Mouse (Mus musculus) small intestine, adult 10 weeks (tissue): Measurements from ENCODE around the gene 1110002E22Rik. TPM values are rescaled to one million over a fixed set of nuclear protein-coding genes. Genes with fewer than 3 reads are reported as not detected.

Experiments
- polyA plus RNA-seq: library from polyadenylated mRNA; stranded (reverse); fragments of 350-450 nt; fragmentation: Illumina TruSeq; extraction: RNeasy Lipid Tissue Mini Kit (QIAGEN cat#74804); gene quantifications from one replicate; pipeline ENCODE4 v1.2.3, GENCODE M21; 2014; ENCODE audit warnings: low replicate concordance

1110002E22Rik gene
- polyA plus RNA-seq = 0.11 TPM

GRCm38 (mm10) chr3:138064732-138065645 is at the start of gene 1110002E22Rik:
TSS of gene 1110002E22Rik (plus strand) at chr3:138065052.

GRCm38 (mm10) chr3:138067288-138067687 is 2.4 kb downstream of the 1110002E22Rik start, which contains the start of gene Gm5105:
TSS of gene Gm5105 (minus strand) at chr3:138067388.

Other genes starting within 250 kb of the 1110002E22Rik start
- gene H2afz, start 200.6 kb upstream of the 1110002E22Rik start, polyA plus RNA-seq = 598 TPM
- 17.3 TPM for gene Dnajb14, start 197.4 kb upstream of the 1110002E22Rik start, polyA plus RNA-seq
- gene Lamtor3, start 146.5 kb upstream of the 1110002E22Rik start, polyA plus RNA-seq = 52.2 TPM
- 34.3 TPM for gene Dapp1, start 83.5 kb upstream of the 1110002E22Rik start, polyA plus RNA-seq
- gene Gm5105, start 2.3 kb downstream of the 1110002E22Rik start, polyA plus RNA-seq = 0.59 TPM
- 3.4 TPM for gene Trmt10a, start 78.4 kb downstream of the 1110002E22Rik start, polyA plus RNA-seq
- gene Mttp, start 79.9 kb downstream of the 1110002E22Rik start, polyA plus RNA-seq = 1,882 TPM
- not detected for gene 4930579F01Rik, start 128.8 kb downstream of the 1110002E22Rik start, polyA plus RNA-seq
- gene Adh7, start 152.7 kb downstream of the 1110002E22Rik start, polyA plus RNA-seq = 3.2 TPM
- 231 TPM for gene Adh1, start 195.9 kb downstream of the 1110002E22Rik start, polyA plus RNA-seq
- gene Adh6a, start 248.2 kb downstream of the 1110002E22Rik start, polyA plus RNA-seq = 754 TPM